Mouse (Mus musculus) kidney, embryonic 15.5 days (tissue): ENCODE results near the gene Pa2g4. TPM values are rescaled to one million over a fixed set of nuclear protein-coding genes. Genes with fewer than 3 reads are reported as not detected.
A peak's percentile ranks its signal among the peaks of the same experiment; 100 is the strongest.

Experiments used
- ATAC-seq: fragments of 200-750 bp; cut with Nextera tagmentation; replicated peaks from 2 replicates; pipeline ENCODE4 v1.8.0; 2017; ENCODE audit warnings: moderate TSS enrichment; ENCODE audit not compliant: low FRiP score
- H3K27ac ChIP-seq: fragments of 300-500 bp; sonication (generic); 2 replicates; pipeline ENCODE4 v1.5.1; 2015; ENCODE audit warnings: mild to moderate bottlenecking, inconsistent platforms
- H3K27me3 ChIP-seq: fragments of 300-500 bp; sonication (generic); 2 replicates; pipeline ENCODE4 v1.6.1; 2015; ENCODE audit warnings: inconsistent platforms
- H3K36me3 ChIP-seq: fragments of 300-500 bp; sonication (generic); 2 replicates; pipeline ENCODE4 v1.6.1; 2015; ENCODE audit warnings: inconsistent platforms
- H3K4me1 ChIP-seq: fragments of 300-500 bp; sonication (generic); 2 replicates; pipeline ENCODE4 v1.6.1; 2015; ENCODE audit warnings: inconsistent platforms
- H3K4me2 ChIP-seq: fragments of 300-500 bp; sonication (generic); 2 replicates; pipeline ENCODE4 v1.6.1; 2015; ENCODE audit warnings: moderate library complexity, mild to moderate bottlenecking, inconsistent platforms
- H3K4me3 ChIP-seq: fragments of 300-500 bp; sonication (generic); replicated peaks from 2 replicates; pipeline ENCODE4 v1.5.1; 2015; ENCODE audit warnings: mild to moderate bottlenecking, inconsistent platforms
- H3K9ac ChIP-seq: fragments of 300-500 bp; sonication (generic); 2 replicates; pipeline ENCODE4 v1.6.1; 2015; ENCODE audit warnings: mild to moderate bottlenecking, inconsistent platforms
- H3K9me3 ChIP-seq: fragments of 300-500 bp; sonication (generic); replicated peaks from 2 replicates; pipeline ENCODE4 v1.6.1; 2016; ENCODE audit warnings: inconsistent platforms
- WGBS: fragments of 180-500 bp; shearing (Covaris S2); methylation state at CpG from one replicate; pipeline ENCODE4 v1.1.7; 2015; ENCODE audit warnings: mixed read lengths; 5-methylcytosine and 5-hydroxymethylcytosine counted together
- polyA plus RNA-seq: library from polyadenylated mRNA; unstranded; fragments of >200 nt; fragmentation: Nextera tagmentation; extraction: Ambion mirVana; gene quantifications from 2 replicates; pipeline ENCODE4 v1.2.1, GENCODE M21; 2015

The Pa2g4 gene
- polyA plus RNA-seq, 1 experiment from 2014 or later: 205 TPM

DNA sequence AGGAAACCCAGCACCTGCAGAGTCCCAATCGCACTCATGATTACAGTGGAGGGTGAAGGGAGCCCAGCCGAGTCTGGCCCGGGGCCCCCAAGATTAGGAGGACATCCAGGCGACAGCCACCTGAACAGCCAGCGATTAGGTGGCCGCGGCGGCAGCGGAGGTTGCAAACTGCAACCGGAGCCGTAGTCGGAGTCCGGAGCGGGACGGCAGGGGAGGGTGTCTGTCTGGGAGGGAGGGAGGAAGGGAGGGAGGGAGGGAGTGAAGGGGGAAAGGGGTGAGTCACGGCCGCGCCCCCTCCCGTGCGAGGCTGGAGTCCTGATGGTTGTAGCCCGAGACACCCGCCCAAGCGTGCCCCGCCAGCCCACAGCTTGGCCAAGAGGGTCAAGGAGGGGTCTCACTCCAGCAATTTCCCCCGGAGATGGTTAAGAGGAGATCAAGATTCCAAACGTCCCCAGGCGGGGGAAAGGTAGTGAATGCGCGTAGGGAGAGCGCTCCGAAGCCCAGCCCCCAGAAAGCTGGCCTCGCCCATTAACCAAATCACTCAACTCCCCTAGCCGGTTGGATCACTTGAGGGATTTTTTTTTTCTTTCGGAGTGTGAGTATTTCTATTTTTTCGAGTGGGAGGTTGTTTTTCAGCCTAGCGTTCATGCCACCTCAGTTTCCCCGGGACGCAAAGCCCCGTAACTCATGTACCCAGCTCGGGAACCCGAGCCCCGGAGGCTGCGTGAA lies 23.8 kb upstream of the Pa2g4 start, which contains the start of gene Erbb3:
Gene Erbb3 (minus strand): TSS at position 189 of the 729 bp plus-strand sequence.
- H3K9ac ChIP-seq: peak within 1 kb of the TSS; percentile 63
- ATAC-seq: peak; percentile 79
- peaks cover 46% of the 10 kb centered on the region for H3K27me3 ChIP-seq
- under 1% methylated on average over 43 of the region's 43 CpGs for WGBS
- H3K4me1 ChIP-seq: peaks cover 45% of the 10 kb centered on the region
- H3K36me3 ChIP-seq: no peaks in the 10 kb centered on the region
- peak within 1 kb of the TSS; percentile 75 for H3K4me3 ChIP-seq
- H3K4me2 ChIP-seq: peak within 1 kb of the TSS; percentile 99
- H3K9me3 ChIP-seq: no peaks in the 10 kb centered on the region
- H3K27ac ChIP-seq: peak within 1 kb of the TSS; percentile 94

DNA sequence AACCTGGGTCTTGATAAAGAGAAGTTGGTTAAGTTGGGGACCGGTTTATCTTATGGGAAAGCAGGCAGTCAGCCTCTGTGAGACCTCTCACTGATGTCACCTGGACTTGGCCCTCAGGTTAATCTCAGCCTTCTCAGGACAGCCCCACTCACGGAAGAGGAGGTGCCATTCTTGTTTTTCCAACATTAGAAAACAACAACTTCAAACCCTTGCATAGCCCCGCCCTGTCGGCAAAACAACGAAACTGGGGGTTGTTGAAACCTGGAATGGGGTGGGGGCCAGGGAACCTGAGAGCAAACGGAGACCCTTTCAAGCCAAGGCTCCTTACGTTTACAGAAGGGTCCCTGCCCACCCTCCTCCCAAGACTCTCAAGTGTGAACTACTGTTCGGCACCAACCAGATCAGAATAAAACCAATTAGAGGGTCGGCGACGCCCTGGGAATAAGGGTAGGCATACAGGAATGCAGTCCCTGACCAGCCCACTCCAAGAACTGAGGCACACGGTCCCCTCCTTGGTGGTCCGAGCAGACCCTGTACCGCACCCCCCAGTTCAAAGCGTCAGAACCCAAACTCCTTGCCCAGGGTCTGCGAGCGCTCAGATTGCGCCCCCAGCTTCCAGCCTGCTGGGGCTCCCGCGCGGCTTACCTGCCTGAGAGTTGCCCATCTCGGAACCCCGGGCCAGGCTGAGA lies 23.1 kb upstream of the Pa2g4 start:
- H3K9me3 ChIP-seq: no peaks in the 10 kb centered on the region
- H3K9ac ChIP-seq: peak overlapping the region; percentile 51

DNA sequence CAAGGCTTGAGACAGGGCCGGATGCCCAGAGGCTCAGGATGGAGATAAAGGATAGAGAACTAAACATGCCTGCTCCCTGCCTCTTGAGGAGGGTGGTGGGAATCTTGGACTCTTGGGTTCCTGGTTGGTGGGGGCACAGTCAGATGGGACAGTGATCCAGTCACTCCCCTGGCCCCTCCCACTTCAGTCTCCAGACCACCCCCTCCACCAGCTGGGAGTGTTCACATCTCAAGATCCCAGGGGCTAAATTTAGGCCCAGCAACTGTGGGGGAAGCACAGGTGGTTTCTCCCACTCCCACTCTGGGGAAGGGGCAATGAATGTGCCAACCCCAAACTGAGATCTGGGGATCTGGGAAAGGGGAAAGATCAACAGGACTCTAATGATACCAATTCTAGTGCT lies 22.3 kb upstream of the Pa2g4 start:
- no peak overlapping the region for H3K9ac ChIP-seq

More for the DNA sequence above, 23.1 kb upstream of the Pa2g4 start:
- H3K4me2 ChIP-seq: peak overlapping the region; percentile 99
- peak overlapping the region; percentile 94 for H3K27ac ChIP-seq
- peaks cover 49% of the 10 kb centered on the region for H3K27me3 ChIP-seq
- H3K4me3 ChIP-seq: peak overlapping the region; percentile 75
- no peaks in the 10 kb centered on the region for H3K36me3 ChIP-seq
- peak; percentile 30; the same call in 1 of the 2 replicates for ATAC-seq
- 3% methylated on average over 23 of the region's 23 CpGs for WGBS
- peaks cover 51% of the 10 kb centered on the region for H3K4me1 ChIP-seq

DNA sequence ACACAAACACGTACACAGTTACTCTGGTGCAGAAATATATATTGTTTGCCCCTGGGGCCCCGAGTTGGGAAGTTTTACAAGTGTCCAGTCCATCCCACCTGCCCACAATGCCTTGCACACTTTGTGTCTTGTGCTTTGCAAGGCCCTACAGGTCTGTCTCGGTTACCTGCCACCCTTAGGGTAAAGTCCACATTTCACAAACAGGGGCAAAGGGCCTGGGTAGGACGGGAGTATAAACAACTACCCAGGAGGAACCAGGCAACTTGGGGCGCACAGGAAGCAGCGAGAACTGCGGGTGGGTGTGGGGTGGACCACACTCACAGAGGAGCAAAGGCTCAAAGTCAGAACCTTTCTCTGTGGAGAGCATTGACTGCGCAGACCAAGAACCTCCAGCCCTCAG lies 21.9 kb upstream of the Pa2g4 start:
- Histone ChIP-seq H3K27me3 (peaks cover 54% of the 10 kb centered on the region), H3K4me3 (peak overlapping the region; percentile 75), H3K4me1 (peaks cover 62% of the 10 kb centered on the region), H3K4me2 (peak overlapping the region; percentile 99), H3K9me3 (no peaks in the 10 kb centered on the region), H3K27ac (peak overlapping the region; percentile 94), H3K36me3 (no peaks in the 10 kb centered on the region), H3K9ac (no peak overlapping the region)
- 53% methylated on average over 8 of the region's 8 CpGs for WGBS
- no peak for ATAC-seq

More for the DNA sequence above, 22.3 kb upstream of the Pa2g4 start:
- Histone ChIP-seq H3K9me3 (no peaks in the 10 kb centered on the region), H3K27me3 (peaks cover 52% of the 10 kb centered on the region), H3K27ac (peak overlapping the region; percentile 94), H3K4me1 (peaks cover 59% of the 10 kb centered on the region), H3K36me3 (no peaks in the 10 kb centered on the region), H3K4me3 (peak overlapping the region; percentile 75), H3K4me2 (peak overlapping the region; percentile 99)
- ATAC-seq: no peak
- 43% methylated on average over 1 of the region's 1 CpGs for WGBS

DNA sequence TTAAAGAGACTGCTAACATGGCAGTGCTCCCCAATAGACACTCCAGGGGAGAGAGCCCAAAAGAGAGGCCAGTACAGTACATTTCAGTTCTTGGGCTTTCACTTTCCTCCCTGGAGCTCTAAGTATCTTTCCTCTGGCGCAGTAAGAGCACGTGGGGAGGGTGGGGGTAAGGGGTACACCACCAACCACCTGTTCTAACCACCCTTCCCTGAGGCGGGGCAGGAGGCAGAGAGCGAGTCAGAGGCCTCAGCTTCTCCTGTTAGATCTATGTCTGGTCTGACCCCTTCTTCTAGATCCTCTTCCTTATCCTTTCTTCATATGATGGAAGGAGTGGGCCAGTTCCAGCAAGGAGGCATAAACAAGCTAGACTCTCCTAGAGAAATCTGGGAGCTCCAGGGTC lies 21.3 kb upstream of the Pa2g4 start:
- Histone ChIP-seq H3K4me3 (no peak overlapping the region), H3K27me3 (peaks cover 54% of the 10 kb centered on the region), H3K4me1 (peaks cover 62% of the 10 kb centered on the region), H3K9me3 (no peaks in the 10 kb centered on the region), H3K27ac (peak overlapping the region; percentile 94), H3K36me3 (no peaks in the 10 kb centered on the region), H3K9ac (no peak overlapping the region), H3K4me2 (peak overlapping the region; percentile 99)
- WGBS: 67% methylated on average over 4 of the region's 4 CpGs
- no peak for ATAC-seq

DNA sequence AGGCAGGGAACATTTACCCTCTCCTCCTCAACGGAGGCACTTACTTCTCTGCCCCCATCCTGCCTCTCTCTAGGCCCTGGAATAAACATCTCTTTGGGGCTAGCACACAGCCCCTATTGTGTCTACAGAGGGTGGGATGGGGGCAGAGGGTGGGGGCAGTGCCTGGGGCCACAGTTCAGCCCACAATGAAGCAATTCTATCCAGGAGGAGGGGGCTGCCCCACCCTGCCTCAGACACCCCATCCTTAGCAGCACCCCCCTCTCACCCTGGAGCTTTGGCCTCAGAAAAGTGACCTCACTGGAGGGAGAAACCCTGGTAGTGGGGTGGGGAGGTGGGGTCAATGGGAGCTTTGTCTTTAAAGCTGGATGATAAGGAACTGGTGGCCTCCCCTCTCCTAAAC lies 20.8 kb upstream of the Pa2g4 start:
- no peak overlapping the region for H3K9ac ChIP-seq
- no peak for ATAC-seq
- no peak overlapping the region for H3K4me3 ChIP-seq

DNA sequence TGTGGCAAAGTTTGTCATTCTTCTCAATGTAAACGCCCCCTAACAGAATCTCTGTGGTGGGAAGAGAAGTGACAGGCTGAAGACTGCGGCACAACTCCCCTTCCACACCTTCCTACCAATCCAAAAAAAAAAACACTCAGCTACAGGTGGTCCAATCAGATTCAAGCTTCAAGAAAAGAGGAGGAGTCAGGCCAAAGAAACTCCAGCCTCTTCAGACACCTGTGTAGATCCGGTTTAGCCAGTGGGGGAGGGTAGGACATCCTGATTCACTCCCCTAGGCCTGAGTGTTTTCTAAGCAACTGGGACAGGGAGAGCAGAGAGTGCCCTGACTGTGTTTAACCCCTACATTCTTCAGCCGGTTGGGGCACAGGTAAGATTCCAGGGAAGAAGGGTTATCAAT lies 18.6 kb upstream of the Pa2g4 start:
- peak; percentile 41; the same call in 1 of the 2 replicates for ATAC-seq
- Histone ChIP-seq H3K36me3 (no peaks in the 10 kb centered on the region), H3K9ac (no peak overlapping the region), H3K4me3 (peak overlapping the region; percentile 2; the same call in 1 of the 2 replicates), H3K27me3 (peaks cover 50% of the 10 kb centered on the region), H3K27ac (peak overlapping the region; percentile 62; the same call in 1 of the 2 replicates), H3K4me1 (peaks cover 50% of the 10 kb centered on the region), H3K9me3 (no peaks in the 10 kb centered on the region), H3K4me2 (peak overlapping the region; percentile 37)
- 5% methylated on average over 4 of the region's 4 CpGs for WGBS

More for the DNA sequence above, 20.8 kb upstream of the Pa2g4 start:
- Histone ChIP-seq H3K27me3 (peaks cover 54% of the 10 kb centered on the region), H3K36me3 (no peaks in the 10 kb centered on the region), H3K4me1 (peaks cover 62% of the 10 kb centered on the region), H3K4me2 (0 out of 2 replicates have a peak overlapping the region, but pooled peaks have one; percentile 99), H3K27ac (no peak overlapping the region; the same call in 1 of the 2 replicates), H3K9me3 (no peaks in the 10 kb centered on the region)
- 13% methylated on average over 1 of the region's 1 CpGs for WGBS

DNA sequence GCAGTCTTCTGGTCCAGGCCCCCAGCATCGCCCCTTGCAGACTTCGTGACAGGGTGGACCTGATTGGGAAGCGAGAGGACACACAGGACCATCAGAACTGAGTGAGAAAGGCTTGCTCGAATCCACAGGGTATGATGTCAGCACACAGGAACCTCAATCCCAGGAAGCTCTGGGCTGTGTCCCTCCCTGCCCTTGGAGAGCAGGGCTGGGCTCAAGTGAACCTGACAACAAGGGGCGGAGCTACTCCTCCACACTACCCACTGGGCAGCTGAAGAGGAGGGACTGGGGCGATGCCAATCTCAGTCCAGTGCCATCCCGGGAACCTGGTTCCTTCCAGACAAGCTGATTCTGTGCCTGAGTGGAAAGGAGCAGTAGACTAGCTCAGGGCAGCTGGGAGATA lies 17.9 kb upstream of the Pa2g4 start:
- 28% methylated on average over 7 of the region's 7 CpGs for WGBS
- Histone ChIP-seq H3K9ac (no peak overlapping the region), H3K27me3 (peaks cover 43% of the 10 kb centered on the region), H3K4me1 (peaks cover 43% of the 10 kb centered on the region), H3K4me3 (peak overlapping the region; percentile 2; the same call in 1 of the 2 replicates), H3K4me2 (peak overlapping the region; percentile 37), H3K9me3 (no peaks in the 10 kb centered on the region), H3K36me3 (no peaks in the 10 kb centered on the region), H3K27ac (0 out of 2 replicates have a peak overlapping the region, but pooled peaks have one; percentile 48)
- ATAC-seq: peak; percentile 85

DNA sequence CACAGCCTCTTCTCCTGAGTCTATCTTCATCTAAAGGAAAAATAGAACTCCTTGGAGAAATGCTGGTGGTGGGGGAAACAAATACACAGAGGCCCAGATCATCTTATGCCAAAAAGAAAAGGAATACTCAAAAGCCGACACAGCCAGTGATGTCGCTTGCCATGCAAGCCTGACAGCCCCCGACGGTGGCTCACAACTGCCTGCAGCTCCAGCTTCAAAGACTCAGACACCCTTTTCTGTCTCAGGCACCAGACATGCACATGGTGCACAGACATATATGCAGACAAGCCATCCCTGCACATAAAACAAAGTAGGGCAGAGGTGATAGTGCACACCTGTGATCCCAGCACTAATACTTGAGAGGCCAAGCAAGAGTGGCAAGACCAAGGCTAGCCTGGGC lies 13.9 kb upstream of the Pa2g4 start:
- 78% methylated on average over 4 of the region's 4 CpGs for WGBS
- H3K27me3 ChIP-seq: 0 out of 2 replicates have a peak, but pooled peaks cover 8% of the 10 kb centered on the region
- H3K4me1 ChIP-seq: peaks cover 18% of the 10 kb centered on the region
- H3K4me3 ChIP-seq: no peak overlapping the region
- ATAC-seq: no peak
- no peak overlapping the region for H3K4me2 ChIP-seq
- H3K9ac ChIP-seq: no peak overlapping the region
- no peaks in the 10 kb centered on the region for H3K9me3 ChIP-seq
- peaks cover 13% of the 10 kb centered on the region; the same call in 1 of the 2 replicates for H3K36me3 ChIP-seq
- no peak overlapping the region for H3K27ac ChIP-seq

DNA sequence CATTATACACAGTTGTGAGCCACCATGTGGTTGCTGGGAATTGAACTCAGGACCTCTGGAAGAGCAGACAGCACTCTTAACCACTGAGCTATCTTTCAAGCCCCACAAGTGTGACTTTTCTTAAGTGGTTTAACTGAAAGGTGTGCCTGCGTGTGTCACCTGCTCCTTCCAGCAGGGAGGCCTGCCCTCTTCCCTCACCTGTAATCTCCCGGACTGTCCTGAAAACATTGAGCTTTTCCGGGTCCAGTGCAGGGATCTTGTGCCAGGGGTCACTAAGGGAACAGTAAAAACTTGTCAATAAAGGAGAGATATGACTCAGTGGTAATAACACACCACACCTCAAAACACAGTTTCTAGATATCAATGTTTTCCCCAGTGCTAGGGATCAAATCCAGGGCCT lies 13.5 kb upstream of the Pa2g4 start:
- H3K9ac ChIP-seq: no peak overlapping the region
- no peak overlapping the region for H3K4me2 ChIP-seq
- H3K27me3 ChIP-seq: 0 out of 2 replicates have a peak, but pooled peaks cover 4% of the 10 kb centered on the region
- H3K4me1 ChIP-seq: peaks cover 14% of the 10 kb centered on the region
- H3K27ac ChIP-seq: no peak overlapping the region
- no peak overlapping the region for H3K4me3 ChIP-seq
- peaks cover 16% of the 10 kb centered on the region for H3K36me3 ChIP-seq
- H3K9me3 ChIP-seq: no peaks in the 10 kb centered on the region
- no peak for ATAC-seq
- 80% methylated on average over 3 of the region's 3 CpGs for WGBS

DNA sequence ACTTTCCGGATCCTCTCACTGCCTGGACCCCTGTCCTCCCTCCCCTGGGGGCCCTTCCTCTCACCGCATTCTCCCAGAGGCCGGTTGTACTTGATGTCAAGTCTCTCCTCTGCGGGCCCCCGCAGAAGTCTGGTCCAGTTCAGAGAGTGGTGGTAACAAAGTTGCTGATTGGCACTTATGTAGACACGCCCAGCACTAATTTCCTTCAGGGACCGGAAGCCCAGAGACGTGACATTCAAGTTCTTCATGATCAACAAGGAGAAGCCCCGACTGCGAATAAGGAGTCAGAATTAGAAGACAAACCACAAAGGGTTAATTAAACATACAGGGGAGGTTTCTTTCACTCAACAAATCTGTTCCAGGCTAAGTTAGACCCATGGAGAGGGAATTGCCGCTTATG lies 12.5 kb upstream of the Pa2g4 start:
- Histone ChIP-seq H3K4me3 (no peak overlapping the region), H3K4me1 (peaks cover 5% of the 10 kb centered on the region), H3K36me3 (peaks cover 17% of the 10 kb centered on the region), H3K27me3 (0 out of 2 replicates have a peak, but pooled peaks cover 3% of the 10 kb centered on the region), H3K4me2 (no peak overlapping the region), H3K9me3 (no peaks in the 10 kb centered on the region), H3K9ac (no peak overlapping the region), H3K27ac (no peak overlapping the region)
- WGBS: 71% methylated on average over 11 of the region's 11 CpGs
- no peak for ATAC-seq

DNA sequence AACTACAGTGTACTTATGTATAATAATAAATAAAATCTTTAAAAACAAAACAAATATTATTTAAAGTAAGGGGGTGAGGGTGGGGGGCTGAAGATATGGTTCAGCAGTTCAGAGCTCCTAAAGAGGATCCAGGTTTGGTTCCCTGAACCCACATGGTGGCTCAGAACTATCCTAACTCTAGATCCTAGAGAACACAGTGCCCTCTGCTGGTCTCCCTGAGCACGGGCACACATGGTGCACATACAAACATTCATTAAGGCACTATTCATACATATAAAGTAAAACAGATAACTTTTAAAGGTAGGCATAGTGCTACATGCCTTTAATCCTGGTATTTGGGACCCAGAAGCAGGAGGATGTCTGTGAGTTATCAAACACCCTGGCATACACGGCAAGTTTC lies 9.3 kb upstream of the Pa2g4 start:
- ATAC-seq: no peak
- Histone ChIP-seq H3K9me3 (no peaks in the 10 kb centered on the region), H3K27me3 (no peaks in the 10 kb centered on the region), H3K4me3 (no peak overlapping the region), H3K4me2 (no peak overlapping the region), H3K4me1 (no peaks in the 10 kb centered on the region), H3K27ac (no peak overlapping the region), H3K36me3 (peaks cover 26% of the 10 kb centered on the region), H3K9ac (no peak overlapping the region)
- WGBS: 92% methylated on average over 2 of the region's 2 CpGs
